Mouse (Mus musculus): ENCODE measurements at regions not wholly inside any gene's neighbourhood (a gene's known extent, or its start where the extent isn't known, plus 50 kb on each side); places are given as distances from the start of the nearest gene placed in this dataset.

- Histone ChIP-seq H3K79me2 (ENCODE audit: control insufficient read depth, insufficient read depth, low read length, poor library complexity) (no peaks in the 10 kb centered on the region), H3K9ac (ENCODE audit: control insufficient read depth, low read depth, low read length, poor library complexity, severe bottlenecking) (no peak overlapping the region), H3K9me3 (replicated peaks; ENCODE audit: insufficient read depth, low read length) (no peaks in the 10 kb centered on the region), H3K4me1 (ENCODE audit: control insufficient read depth in 1 of 2, insufficient read depth in 2 of 2, low read length in 2 of 2) (no peaks in the 10 kb centered on the region), H3K4me3 (ENCODE audit: control insufficient read depth in 1 of 2, insufficient read depth in 1 of 2, low read depth in 2 of 2, low read length in 2 of 2) (no peak overlapping the region), H3K27me3 (ENCODE audit: control insufficient read depth in 1 of 2, insufficient read depth in 2 of 2, low read length in 2 of 2) (no peaks in the 10 kb centered on the region), H3K27ac (ENCODE audit: control insufficient read depth, low read depth, low read length) (no peak overlapping the region), H3K36me3 (ENCODE audit: control insufficient read depth in 1 of 2, insufficient read depth in 2 of 2, low read length in 2 of 2) (no peaks in the 10 kb centered on the region)
- no peak for DNase-seq (ENCODE audit: low read depth, low spot score)
- TF ChIP-seq TAL1 (IDR thresholded peaks at IDR 0.05; ENCODE audit: low read length) = no peak
- no peak for TF ChIP-seq ZKSCAN1 (IDR thresholded peaks at IDR 0.05; ENCODE audit: low read depth, low read length)
- no peak for TF ChIP-seq MAFK (IDR thresholded peaks at IDR 0.05; ENCODE audit: borderline replicate concordance, low read depth, low read length)
- TF ChIP-seq MAX (IDR thresholded peaks at IDR 0.05; ENCODE audit: low read length) = no peak
- TF ChIP-seq TBP (IDR thresholded peaks at IDR 0.05; ENCODE audit: low read depth, low read length) = no peak
- TF ChIP-seq CHD2 (IDR thresholded peaks at IDR 0.05; ENCODE audit: low read length) = no peak
- no peak for TF ChIP-seq MEF2A (IDR thresholded peaks at IDR 0.05; ENCODE audit: extremely low read depth, insufficient replicate concordance, low read depth, low read length, poor library complexity, severe bottlenecking)
- no peak for TF ChIP-seq GABPA (IDR thresholded peaks at IDR 0.05; ENCODE audit: low read depth, low read length)
- TF ChIP-seq E2F4 (IDR thresholded peaks at IDR 0.05; ENCODE audit: borderline replicate concordance, low read depth, low read length) = no peak
- TF ChIP-seq USF2 (IDR thresholded peaks at IDR 0.05; ENCODE audit: borderline replicate concordance in 1 of 2, insufficient read depth in 1 of 2, low read depth in 1 of 2, low read length in 2 of 2) = no peak
Observed at GRCm38 (mm10) chr1:184140486-184140885, 106.4 kb upstream of the 1700056E22Rik start.

- H3K36me3 ChIP-seq (ENCODE audit: control insufficient read depth in 1 of 2, insufficient read depth in 2 of 2, low read length in 2 of 2) = no peaks in the 10 kb centered on the region
- no peaks in the 10 kb centered on the region for H3K9me3 ChIP-seq (replicated peaks; ENCODE audit: insufficient read depth, low read length)
- H3K27me3 ChIP-seq (ENCODE audit: control insufficient read depth in 1 of 2, insufficient read depth in 2 of 2, low read length in 2 of 2) = no peaks in the 10 kb centered on the region
- H3K27ac ChIP-seq (ENCODE audit: control insufficient read depth, low read depth, low read length) = no peak overlapping the region
- no peak for DNase-seq (ENCODE audit: low read depth, low spot score)
- H3K9ac ChIP-seq (ENCODE audit: control insufficient read depth, low read depth, low read length, poor library complexity, severe bottlenecking) = no peak overlapping the region
- H3K4me3 ChIP-seq (ENCODE audit: control insufficient read depth in 1 of 2, insufficient read depth in 1 of 2, low read depth in 2 of 2, low read length in 2 of 2) = no peak overlapping the region
- H3K79me2 ChIP-seq (ENCODE audit: control insufficient read depth, insufficient read depth, low read length, poor library complexity) = no peaks in the 10 kb centered on the region
- H3K4me1 ChIP-seq (ENCODE audit: control insufficient read depth in 1 of 2, insufficient read depth in 2 of 2, low read length in 2 of 2) = no peaks in the 10 kb centered on the region
- no peak for TF ChIP-seq ZKSCAN1 (IDR thresholded peaks at IDR 0.05; ENCODE audit: low read depth, low read length)
- no peak for TF ChIP-seq NELFE (IDR thresholded peaks at IDR 0.05; ENCODE audit: low read depth, low read length)
- TF ChIP-seq MXI1 (IDR thresholded peaks at IDR 0.05; ENCODE audit: low read depth, low read length) = no peak
- no peak for TF ChIP-seq MAFK (IDR thresholded peaks at IDR 0.05; ENCODE audit: borderline replicate concordance, low read depth, low read length)
- no peak for TF ChIP-seq RAD21 (IDR thresholded peaks at IDR 0.05; ENCODE audit: low read depth, low read length)
- TF ChIP-seq CHD1 (IDR thresholded peaks at IDR 0.05; ENCODE audit: low read depth, low read length) = no peak
- TF ChIP-seq POLR2A (IDR thresholded peaks at IDR 0.05; ENCODE audit: control insufficient read depth in 1 of 2, insufficient read depth in 1 of 2, low read depth in 1 of 2, low read length in 2 of 2, poor library complexity in 1 of 2) = no peak
- TF ChIP-seq UBTF (IDR thresholded peaks at IDR 0.05; ENCODE audit: borderline replicate concordance, insufficient read depth, low read depth, low read length) = no peak
- no peak for TF ChIP-seq GATA1 (IDR thresholded peaks at IDR 0.05; ENCODE audit: low read depth, low read length)
- no peak for TF ChIP-seq JUND (IDR thresholded peaks at IDR 0.05; ENCODE audit: low read depth, low read length)
Observed at GRCm38 (mm10) chr1:184140082-184140481, 106.0 kb upstream of the 1700056E22Rik start.

Measured in MEL (cell line).